Mouse (Mus musculus) erythroid progenitor cell, adult 5-6 weeks (primary cell): ENCODE data around the gene Prkag3. TPM values are rescaled to one million over a fixed set of nuclear protein-coding genes. Genes with fewer than 3 reads are reported as not detected.

Experiments
- ATAC-seq: replicated peaks from 2 replicates; pipeline ENCODE4 v1.8.0; 2016; ENCODE audit warnings: moderate number of reproducible peaks, mild to moderate bottlenecking, moderate TSS enrichment, inconsistent platforms; ENCODE audit not compliant: poor library complexity, low FRiP score, severe bottlenecking
- total RNA-seq, 2 experiments: library from RNA; stranded (forward) in 1 of 2; stranded (reverse) in 1 of 2; fragments of 150-400 nt in 1 of 2; fragments of 186-747, 209-891 nt in 1 of 2; gene quantifications; 2 replicates each; pipeline versions ENCODE4 v1.2.3 to v1.2.4; 2015 to 2017; ENCODE audit warnings: low replicate concordance in 2 of 2

Prkag3 gene
- total RNA-seq, 2 experiments from 2014 or later = not detected

- no peak for ATAC-seq
These were observed 21.9 kb upstream of the Prkag3 start for GRCm38 (mm10) chr1:74770727-74771466.

DNA sequence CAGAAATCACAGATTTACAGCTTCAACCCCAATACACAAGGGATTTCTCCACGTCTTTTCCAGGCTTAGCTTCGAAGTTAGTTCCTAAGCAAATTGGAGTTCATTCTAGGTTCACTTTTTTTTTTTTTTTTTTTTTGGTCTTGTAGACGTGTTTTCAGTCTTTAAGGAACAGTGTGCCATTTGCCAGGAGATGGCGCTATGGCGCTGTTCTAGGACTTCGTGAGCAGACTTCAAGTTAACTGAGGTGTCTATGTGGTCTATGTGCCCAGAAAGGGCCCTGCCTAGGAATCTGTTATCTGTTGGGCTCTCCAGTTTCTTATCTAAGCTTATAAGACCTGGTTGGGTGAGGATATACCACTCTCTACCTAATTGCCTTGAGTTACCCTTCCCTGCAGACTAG, 14.1 kb upstream of the Prkag3 start:
- ATAC-seq = no peak

DNA sequence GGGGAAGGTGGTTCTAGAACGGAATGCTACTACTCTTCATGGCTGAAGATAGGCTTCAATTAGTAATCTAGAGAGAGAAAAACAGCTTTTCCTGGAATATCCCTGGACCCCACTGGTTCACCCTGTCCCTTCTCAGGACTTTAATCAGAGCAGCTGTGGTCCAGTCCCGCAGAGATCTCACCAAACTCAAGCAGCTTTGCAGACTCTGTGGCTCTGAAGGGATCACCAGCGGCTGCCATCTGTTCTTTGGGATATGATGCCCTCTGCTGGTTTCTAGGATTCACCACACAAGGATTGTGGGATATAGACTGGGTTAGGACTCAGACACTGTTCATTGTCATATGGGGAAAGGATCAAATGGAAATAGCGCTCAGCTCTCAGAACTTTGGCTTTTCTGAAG, 10.8 kb upstream of the Prkag3 start:
- no peak for ATAC-seq

DNA sequence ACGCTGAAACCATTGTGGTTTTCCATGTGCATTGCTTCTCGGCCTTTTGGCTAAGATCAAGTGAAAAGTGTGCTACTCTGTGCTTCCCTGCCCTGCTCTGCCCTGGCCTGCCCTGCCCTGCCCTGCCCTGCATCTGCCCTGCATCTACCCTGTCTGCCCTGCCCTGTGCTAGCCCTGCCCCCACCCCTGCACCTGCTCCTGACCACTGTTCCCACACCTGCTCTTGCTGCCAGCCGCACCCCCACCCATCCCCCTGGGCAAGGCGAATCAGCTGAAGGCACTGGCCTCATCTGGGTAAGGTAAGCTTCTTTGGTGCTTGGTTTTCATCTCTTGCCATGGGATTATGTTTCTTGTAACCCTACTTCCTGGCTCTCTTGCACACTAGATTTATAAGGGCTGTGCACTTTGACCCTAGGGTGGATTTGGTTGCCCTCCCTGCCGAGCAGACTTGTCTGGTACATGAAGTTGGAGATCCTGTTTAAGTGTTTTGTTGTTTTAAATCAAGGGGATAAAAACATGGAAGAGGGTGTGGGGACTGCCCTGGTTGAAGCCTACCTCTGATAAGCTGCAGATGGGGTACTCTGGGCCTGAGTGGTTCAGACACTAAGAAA, 5.3 kb upstream of the Prkag3 start:
- ATAC-seq = no peak

DNA sequence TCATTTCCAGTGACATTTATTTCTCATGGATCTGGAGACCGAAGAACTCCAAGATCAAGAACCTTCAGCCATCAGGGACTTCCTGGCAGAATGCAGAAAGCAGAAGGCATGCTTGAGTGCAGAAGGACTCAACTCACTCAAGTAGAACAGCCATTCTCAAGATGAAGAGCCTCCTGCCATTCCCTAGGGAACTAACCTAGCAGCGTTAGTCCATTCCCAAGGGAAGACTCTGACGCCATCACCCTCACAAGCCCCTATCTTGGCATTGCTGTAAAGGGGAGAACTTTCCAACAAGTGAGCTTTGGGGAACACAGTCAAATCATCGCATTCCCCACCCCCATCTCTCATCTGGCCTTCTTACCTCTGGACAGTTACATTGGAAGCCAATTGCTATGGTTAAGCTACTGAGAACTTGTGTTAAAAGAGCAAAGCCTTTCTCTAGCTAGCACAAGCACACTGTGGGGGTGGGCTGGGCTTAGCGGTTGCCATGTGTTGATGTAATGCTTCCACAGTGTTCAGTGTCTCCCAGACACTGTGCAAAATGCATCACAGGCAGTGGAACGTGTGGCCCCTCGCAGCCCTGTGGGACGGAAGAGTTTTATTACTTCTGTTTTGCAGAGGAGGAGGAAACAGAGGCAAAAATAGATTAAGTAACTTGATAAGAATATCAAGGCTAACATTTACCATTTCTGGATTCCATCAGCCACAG, 4.4 kb upstream of the Prkag3 start:
- ATAC-seq = no peak

GRCm38 (mm10) chr1:74752833-74753232, 3.8 kb upstream of the Prkag3 start:
- ATAC-seq = no peak

DNA sequence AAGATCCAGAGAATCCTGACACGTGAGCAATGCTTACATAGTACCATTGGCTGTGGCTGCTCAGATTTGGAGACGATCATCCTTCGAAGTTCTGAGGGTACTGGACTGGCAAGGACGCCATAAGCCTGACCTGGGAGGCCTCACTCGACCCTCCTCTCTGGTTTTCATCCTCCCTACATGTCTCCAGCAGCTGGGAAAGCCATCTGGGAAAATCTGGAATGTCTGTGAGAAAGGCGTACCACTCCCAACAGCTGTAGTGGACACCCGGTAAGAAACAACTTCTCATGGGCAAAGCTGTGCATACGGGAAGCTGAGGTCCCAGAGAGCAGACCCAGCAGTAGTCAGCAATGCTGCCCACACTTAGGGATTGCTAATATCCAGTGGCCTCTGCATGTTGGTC, 3.1 kb upstream of the Prkag3 start:
- ATAC-seq = no peak

DNA sequence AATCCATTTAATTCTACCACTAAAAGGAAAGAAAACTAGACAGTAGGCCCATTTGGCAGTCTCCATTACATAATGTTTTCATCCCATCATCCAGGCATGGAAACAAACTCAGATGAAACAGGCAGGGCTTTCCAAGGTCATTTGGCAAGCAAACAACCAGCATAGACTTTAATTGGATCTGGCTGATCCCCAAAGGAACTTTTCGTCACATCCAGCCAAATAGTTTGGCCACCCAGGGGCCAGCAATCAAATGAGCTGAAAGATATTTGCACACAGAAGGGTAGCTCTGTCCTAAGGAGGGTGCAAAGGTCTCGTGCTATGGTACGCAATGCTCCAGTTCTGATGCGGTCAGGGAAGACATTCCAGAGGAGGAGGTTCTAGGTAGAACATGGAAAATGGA, 1.7 kb upstream of the Prkag3 start:
- no peak for ATAC-seq

GRCm38 (mm10) chr1:74749301-74749700, 280 bp upstream of the Prkag3 start:
- ATAC-seq = no peak

DNA sequence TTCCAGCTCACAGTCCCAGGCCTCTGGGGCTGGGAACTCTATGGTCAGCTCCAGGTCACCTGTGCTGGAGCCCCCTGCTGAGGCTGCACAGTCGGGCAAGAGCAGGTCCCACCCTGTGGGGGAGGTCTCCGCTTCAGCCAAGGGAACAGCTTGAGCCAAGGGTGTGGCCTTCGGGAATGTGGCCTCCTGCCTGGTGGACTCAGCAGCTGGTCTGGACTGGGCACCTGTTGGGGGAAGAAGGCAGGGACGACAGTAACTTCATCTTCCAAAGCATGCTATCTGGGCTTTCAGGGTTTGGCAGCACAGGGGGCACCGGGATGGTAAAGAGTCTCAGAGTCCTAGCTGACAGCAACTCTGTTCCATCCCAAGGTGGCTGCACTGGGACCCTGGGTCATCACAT, 1.7 kb downstream of the Prkag3 start:
- ATAC-seq = no peak

DNA sequence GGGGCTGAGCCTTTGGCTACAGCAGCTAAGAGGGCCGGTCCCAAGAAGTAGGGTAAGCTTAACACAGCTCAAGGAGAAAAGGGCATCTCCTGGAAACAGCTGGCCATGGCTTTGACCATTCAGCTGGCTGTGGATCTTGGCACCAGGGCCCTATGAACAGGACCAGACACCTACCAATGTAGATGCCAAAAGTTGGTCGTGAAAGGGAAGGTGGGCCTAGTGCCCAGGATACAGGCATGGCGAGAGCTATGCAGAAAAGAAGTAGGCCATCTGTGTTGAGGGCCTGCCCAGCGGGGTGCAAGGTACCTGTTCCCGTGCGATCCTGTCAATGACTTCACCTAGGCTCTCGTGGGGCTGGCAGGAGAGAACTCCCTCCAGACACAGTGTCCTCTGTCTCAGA, 8.2 kb downstream of the Prkag3 start:
- ATAC-seq = no peak

DNA sequence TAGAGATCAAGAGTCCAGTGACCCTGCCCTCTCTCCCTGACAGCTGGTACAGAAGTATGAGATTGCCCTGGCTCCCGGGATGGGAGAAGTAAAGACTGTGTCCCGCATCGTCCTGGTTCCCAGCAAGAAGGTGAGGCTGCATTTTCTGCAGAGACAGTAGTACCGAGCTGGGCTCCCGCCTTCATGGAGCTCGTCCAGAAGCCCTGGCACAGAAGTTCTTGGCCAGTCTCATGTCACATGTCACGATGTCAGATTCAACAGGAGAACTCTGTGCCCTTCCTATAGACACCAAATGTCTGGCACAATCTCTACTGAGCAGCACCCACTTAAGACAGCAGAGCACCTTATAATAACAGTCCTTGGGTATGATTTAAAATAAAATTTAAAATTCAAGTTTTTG, 11.5 kb downstream of the Prkag3 start:
- no peak for ATAC-seq

GRCm38 (mm10) chr1:74736977-74737376, 12.0 kb downstream of the Prkag3 start:
- ATAC-seq = no peak

GRCm38 (mm10) chr1:74728446-74728845, 20.6 kb downstream of the Prkag3 start:
- no peak for ATAC-seq

DNA sequence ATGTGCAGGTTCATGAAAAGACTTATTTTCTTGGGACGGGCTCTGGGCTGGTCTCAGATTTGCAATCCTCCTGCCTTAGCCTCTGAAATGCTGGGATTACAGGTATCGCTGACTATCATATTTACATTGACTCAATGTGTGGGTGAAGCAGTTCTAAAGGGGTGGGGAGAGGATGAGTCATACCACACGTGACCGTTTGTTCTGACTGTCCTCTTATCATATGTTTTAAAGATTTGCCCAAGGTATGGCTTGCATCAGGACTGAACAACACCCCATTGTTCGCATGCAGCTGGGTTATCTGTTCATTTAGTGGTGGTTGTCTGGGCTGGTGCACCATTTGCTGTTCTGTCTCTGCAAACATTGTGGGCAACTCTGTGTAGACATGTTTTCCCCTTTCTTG, 22.3 kb downstream of the Prkag3 start:
- no peak for ATAC-seq

- ATAC-seq = no peak
These were observed 22.9 kb downstream of the Prkag3 start for GRCm38 (mm10) chr1:74726114-74726513.

DNA sequence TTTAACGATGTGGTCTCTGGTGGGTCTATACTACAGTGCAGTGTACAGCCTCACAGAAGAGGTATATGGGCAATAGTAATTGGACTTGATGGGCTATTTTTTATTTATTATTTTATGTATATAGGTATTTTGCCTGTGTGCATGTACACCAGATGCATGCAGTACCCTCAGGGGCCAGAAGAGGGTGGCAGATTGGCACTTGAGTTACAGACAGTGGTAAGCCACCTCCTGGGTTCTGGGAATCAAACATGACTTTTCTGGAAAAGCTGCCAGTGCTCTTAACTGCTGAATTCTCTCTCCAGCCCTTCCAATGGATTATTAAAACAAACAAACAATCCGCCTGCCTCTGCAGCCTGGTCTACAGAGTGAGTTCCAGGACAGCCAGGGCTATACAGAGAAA, 25.3 kb downstream of the Prkag3 start:
- ATAC-seq = no peak

DNA sequence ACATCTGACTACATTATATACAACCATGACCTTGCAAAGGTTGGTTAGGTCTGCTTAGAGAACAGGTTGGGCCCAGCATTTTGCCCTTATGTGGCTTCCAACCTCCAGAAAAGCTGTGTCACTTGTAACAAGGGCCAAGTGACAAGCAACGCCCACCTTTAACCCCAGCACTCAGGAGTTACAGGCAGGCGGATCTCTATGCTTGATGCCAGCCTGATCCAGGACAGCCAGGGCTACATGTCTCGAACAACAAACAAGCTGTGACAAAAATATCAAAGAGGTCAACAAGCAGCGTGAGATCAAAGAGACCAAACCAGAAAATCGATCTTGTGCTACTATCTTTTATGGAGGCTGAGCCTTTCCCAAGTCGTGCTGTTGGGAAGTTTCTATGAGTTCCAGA, 27.4 kb downstream of the Prkag3 start:
- ATAC-seq = no peak

- no peak for ATAC-seq
These were observed 29.7 kb downstream of the Prkag3 start for GRCm38 (mm10) chr1:74719281-74719680.

DNA sequence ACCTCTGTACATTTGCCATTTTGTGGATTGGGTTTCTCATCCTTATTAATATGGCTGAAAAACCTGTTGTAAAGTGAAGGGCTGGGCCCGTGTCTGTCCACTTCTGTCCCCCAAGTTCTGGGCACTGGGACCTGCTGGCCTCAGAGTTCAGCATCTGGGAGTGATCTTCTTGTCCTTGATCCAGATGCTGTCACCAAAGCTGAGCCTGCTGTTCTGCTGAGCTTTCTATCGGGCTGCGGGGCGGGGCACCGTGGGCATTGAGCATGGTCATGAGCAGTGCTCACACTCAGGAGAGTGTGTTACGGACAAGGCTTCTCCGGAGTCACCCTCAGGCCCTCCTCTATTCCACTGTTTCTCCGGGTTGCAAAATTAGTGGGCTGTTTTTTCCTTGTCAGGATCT, 30.9 kb downstream of the Prkag3 start:
- no peak for ATAC-seq

DNA sequence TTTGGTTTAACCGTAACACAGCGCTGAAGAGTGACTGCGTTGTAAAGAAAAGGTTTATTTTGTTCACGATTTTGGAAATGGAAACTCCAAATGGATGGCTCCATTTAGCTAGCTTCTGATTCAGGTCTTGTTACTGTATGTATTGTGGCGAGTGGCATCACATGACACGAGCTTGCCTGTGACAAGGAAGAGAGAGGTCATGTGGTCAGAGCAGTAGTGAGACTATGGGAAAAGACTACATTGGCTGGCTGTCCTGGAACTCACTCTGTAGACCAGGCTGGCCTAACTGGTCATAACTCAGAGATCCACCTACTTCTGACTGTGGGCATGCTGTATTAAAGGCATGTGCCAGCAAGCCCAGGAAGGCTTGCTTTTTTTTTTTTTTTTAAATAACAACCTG, 33.1 kb downstream of the Prkag3 start:
- ATAC-seq = no peak
